Mouse (Mus musculus): ENCODE measurements around the gene Slc19a1. TPM values are rescaled to one million over a fixed set of nuclear protein-coding genes. Genes with fewer than 3 reads are reported as not detected.

The Slc19a1 gene
- polyA plus RNA-seq, 1 experiment from 2014 or later = 26.9 TPM

- H3K27ac ChIP-seq (ENCODE audit: low read depth, low read length) = no peak overlapping the region
- H3K9ac ChIP-seq (ENCODE audit: low read length) = no peak overlapping the region
- no peaks in the 10 kb centered on the region for H3K27me3 ChIP-seq (ENCODE audit: control insufficient read depth, insufficient read depth, low read length)
- no peaks in the 10 kb centered on the region for H3K36me3 ChIP-seq (ENCODE audit: control insufficient read depth, insufficient read depth, low read length)
- 97% methylated on average over 4 of the region's 4 CpGs for WGBS
- H3K4me2 ChIP-seq (ENCODE audit: low read depth) = no peak overlapping the region
- no peak overlapping the region for H3K4me3 ChIP-seq (ENCODE audit: low read depth, low read length)
- no peaks in the 10 kb centered on the region for H3K9me3 ChIP-seq (ENCODE audit: control insufficient read depth, low read length)
- no peaks in the 10 kb centered on the region for H3K4me1 ChIP-seq (ENCODE audit: control insufficient read depth, insufficient read depth, low read length)
- DNase-seq (ENCODE audit: low spot score) (no peak), ATAC-seq (ENCODE audit: insufficient read depth, low FRiP score, low TSS enrichment) (no peak)
These were observed 46.4 kb downstream of the Slc19a1 start for GRCm38 (mm10) chr10:77078456-77078855.

DNA sequence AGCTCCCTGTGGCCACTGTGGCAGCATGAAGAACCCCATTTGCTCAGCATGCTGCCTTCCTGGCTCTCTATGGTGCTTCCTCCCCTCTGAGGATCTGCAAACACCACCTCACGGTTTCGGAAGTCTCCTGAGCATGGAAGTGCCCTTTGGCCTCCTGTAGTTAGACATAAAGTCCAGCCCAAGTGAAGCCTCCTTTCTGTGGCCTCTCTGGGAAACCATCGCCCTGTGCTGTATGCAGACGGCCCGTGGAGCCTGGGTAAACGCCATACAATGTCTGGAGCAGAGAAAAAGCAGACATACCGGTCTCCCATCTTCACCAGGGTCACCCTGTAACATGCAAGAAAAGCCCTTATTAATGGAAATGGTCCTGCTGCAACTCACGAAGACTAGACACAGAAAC is 46.9 kb downstream of the Slc19a1 start:
- no peak overlapping the region for H3K4me3 ChIP-seq (ENCODE audit: low read depth, low read length)
- no peaks in the 10 kb centered on the region for H3K27me3 ChIP-seq (ENCODE audit: control insufficient read depth, insufficient read depth, low read length)
- WGBS = 93% methylated on average over 8 of the region's 8 CpGs
- no peaks in the 10 kb centered on the region for H3K4me1 ChIP-seq (ENCODE audit: control insufficient read depth, insufficient read depth, low read length)
- ATAC-seq (ENCODE audit: insufficient read depth, low FRiP score, low TSS enrichment) = no peak
- no peaks in the 10 kb centered on the region for H3K36me3 ChIP-seq (ENCODE audit: control insufficient read depth, insufficient read depth, low read length)
- no peaks in the 10 kb centered on the region for H3K9me3 ChIP-seq (ENCODE audit: control insufficient read depth, low read length)
- no peak overlapping the region for H3K9ac ChIP-seq (ENCODE audit: low read length)
- no peak overlapping the region for H3K4me2 ChIP-seq (ENCODE audit: low read depth)
- H3K27ac ChIP-seq (ENCODE audit: low read depth, low read length) = no peak overlapping the region
- no peak for DNase-seq (ENCODE audit: low spot score)

DNA sequence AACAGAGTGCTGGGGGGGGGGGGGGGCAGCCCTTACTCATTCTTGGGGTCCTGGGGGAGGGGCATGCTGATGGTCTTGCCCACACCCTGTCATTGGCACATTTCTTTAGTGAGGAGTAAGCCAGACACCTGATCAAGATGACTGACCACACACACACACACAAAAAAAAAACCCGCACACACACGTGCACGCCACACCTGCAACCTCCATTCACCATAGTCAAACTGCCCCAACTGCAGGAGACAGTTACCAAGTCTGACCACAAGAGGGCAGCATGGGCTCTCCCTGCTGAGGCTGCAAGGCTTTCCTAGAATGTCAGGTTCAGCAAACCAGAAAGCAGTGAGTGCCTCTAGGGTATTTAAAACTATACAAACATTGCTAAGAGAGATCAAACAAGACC is 50.4 kb downstream of the Slc19a1 start:
- WGBS = 26% methylated on average over 3 of the region's 3 CpGs
- Histone ChIP-seq H3K27me3 (ENCODE audit: control insufficient read depth, insufficient read depth, low read length) (no peaks in the 10 kb centered on the region), H3K4me2 (ENCODE audit: low read depth) (no peak overlapping the region), H3K27ac (ENCODE audit: low read depth, low read length) (no peak overlapping the region), H3K4me3 (ENCODE audit: low read depth, low read length) (no peak overlapping the region), H3K36me3 (ENCODE audit: control insufficient read depth, insufficient read depth, low read length) (peaks cover 1% of the 10 kb centered on the region), H3K9me3 (ENCODE audit: control insufficient read depth, low read length) (no peaks in the 10 kb centered on the region), H3K4me1 (ENCODE audit: control insufficient read depth, insufficient read depth, low read length) (no peaks in the 10 kb centered on the region), H3K9ac (ENCODE audit: low read length) (no peak overlapping the region)
- DNase-seq (ENCODE audit: low spot score) = peak; percentile 75
- ATAC-seq (ENCODE audit: insufficient read depth, low FRiP score, low TSS enrichment) = no peak

DNA sequence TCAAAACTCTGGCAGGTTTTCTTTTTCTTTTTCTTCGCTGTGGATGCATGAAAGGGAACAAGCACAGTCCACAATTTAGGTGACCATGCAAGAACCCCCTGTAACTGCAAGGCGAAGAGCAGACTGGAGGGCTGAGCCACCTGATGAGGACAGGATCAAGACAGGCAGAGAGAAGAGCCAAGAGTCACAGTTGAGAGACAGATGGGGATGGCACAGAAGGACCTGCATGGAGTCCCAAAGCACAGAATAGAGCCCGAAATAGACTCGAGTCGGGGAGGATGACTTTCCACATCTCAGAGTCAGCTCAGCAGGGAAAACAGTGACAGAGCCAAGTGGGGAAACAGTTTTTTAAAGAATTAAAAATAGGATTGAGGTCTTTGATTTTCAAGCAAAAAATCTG is 50.9 kb downstream of the Slc19a1 start:
- H3K4me1 ChIP-seq (ENCODE audit: control insufficient read depth, insufficient read depth, low read length) = no peaks in the 10 kb centered on the region
- DNase-seq (ENCODE audit: low spot score) (no peak), ATAC-seq (ENCODE audit: insufficient read depth, low FRiP score, low TSS enrichment) (no peak)
- no peak overlapping the region for H3K27ac ChIP-seq (ENCODE audit: low read depth, low read length)
- H3K27me3 ChIP-seq (ENCODE audit: control insufficient read depth, insufficient read depth, low read length) = no peaks in the 10 kb centered on the region
- H3K36me3 ChIP-seq (ENCODE audit: control insufficient read depth, insufficient read depth, low read length) = peaks cover 2% of the 10 kb centered on the region
- 77% methylated on average over 5 of the region's 5 CpGs for WGBS
- H3K9ac ChIP-seq (ENCODE audit: low read length) = no peak overlapping the region
- no peak overlapping the region for H3K4me2 ChIP-seq (ENCODE audit: low read depth)
- H3K4me3 ChIP-seq (ENCODE audit: low read depth, low read length) = no peak overlapping the region
- H3K9me3 ChIP-seq (ENCODE audit: control insufficient read depth, low read length) = no peaks in the 10 kb centered on the region

- ATAC-seq (ENCODE audit: insufficient read depth, low FRiP score, low TSS enrichment) = no peak
- Histone ChIP-seq H3K9me3 (ENCODE audit: control insufficient read depth, low read length) (no peaks in the 10 kb centered on the region), H3K4me2 (ENCODE audit: low read depth) (no peak overlapping the region), H3K9ac (ENCODE audit: low read length) (no peak overlapping the region), H3K27ac (ENCODE audit: low read depth, low read length) (no peak overlapping the region), H3K36me3 (ENCODE audit: control insufficient read depth, insufficient read depth, low read length) (peaks cover 2% of the 10 kb centered on the region), H3K4me3 (ENCODE audit: low read depth, low read length) (no peak overlapping the region), H3K27me3 (ENCODE audit: control insufficient read depth, insufficient read depth, low read length) (no peaks in the 10 kb centered on the region), H3K4me1 (ENCODE audit: control insufficient read depth, insufficient read depth, low read length) (no peaks in the 10 kb centered on the region)
- WGBS = 88% methylated on average over 1 of the region's 1 CpGs
- no peak for DNase-seq (ENCODE audit: low spot score)
These were observed 52.5 kb downstream of the Slc19a1 start for GRCm38 (mm10) chr10:77084568-77084967.

- Histone ChIP-seq H3K36me3 (ENCODE audit: control insufficient read depth, insufficient read depth, low read length) (peaks cover 2% of the 10 kb centered on the region), H3K4me3 (ENCODE audit: low read depth, low read length) (no peak overlapping the region), H3K4me2 (ENCODE audit: low read depth) (no peak overlapping the region), H3K9me3 (ENCODE audit: control insufficient read depth, low read length) (no peaks in the 10 kb centered on the region), H3K27ac (ENCODE audit: low read depth, low read length) (no peak overlapping the region), H3K9ac (ENCODE audit: low read length) (no peak overlapping the region), H3K4me1 (ENCODE audit: control insufficient read depth, insufficient read depth, low read length) (no peaks in the 10 kb centered on the region), H3K27me3 (ENCODE audit: control insufficient read depth, insufficient read depth, low read length) (no peaks in the 10 kb centered on the region)
- ATAC-seq (ENCODE audit: insufficient read depth, low FRiP score, low TSS enrichment) = no peak
- WGBS = 63% methylated on average over 8 of the region's 8 CpGs
- DNase-seq (ENCODE audit: low spot score) = no peak
These were observed 57.3 kb downstream of the Slc19a1 start for GRCm38 (mm10) chr10:77089336-77089735.

DNA sequence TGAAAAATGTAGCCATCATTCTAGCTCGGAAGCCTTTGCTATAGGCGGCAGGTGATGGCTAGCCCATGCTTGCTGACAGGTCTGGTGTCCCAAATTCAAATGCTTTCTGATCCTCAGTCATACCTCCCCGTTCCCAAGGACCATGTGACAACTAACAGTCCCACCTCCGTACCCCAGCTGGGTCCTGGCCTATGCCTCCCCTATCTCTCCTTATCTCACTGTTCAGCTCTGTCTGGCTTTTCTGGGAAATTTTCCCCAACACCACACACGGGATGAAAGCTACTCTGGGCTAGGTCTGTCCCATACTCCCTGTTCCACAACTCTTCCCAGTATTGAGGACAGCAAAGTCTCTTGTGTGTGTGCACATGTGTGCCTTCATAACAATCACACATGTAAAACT is 58.0 kb downstream of the Slc19a1 start:
- H3K4me2 ChIP-seq (ENCODE audit: low read depth) = no peak overlapping the region
- H3K4me3 ChIP-seq (ENCODE audit: low read depth, low read length) = no peak overlapping the region
- peaks cover 2% of the 10 kb centered on the region for H3K36me3 ChIP-seq (ENCODE audit: control insufficient read depth, insufficient read depth, low read length)
- WGBS = 87% methylated on average over 5 of the region's 5 CpGs
- H3K9ac ChIP-seq (ENCODE audit: low read length) = no peak overlapping the region
- H3K9me3 ChIP-seq (ENCODE audit: control insufficient read depth, low read length) = no peaks in the 10 kb centered on the region
- ATAC-seq (ENCODE audit: insufficient read depth, low FRiP score, low TSS enrichment) (no peak), DNase-seq (ENCODE audit: low spot score) (no peak)
- H3K4me1 ChIP-seq (ENCODE audit: control insufficient read depth, insufficient read depth, low read length) = no peaks in the 10 kb centered on the region
- H3K27ac ChIP-seq (ENCODE audit: low read depth, low read length) = no peak overlapping the region
- no peaks in the 10 kb centered on the region for H3K27me3 ChIP-seq (ENCODE audit: control insufficient read depth, insufficient read depth, low read length)

DNA sequence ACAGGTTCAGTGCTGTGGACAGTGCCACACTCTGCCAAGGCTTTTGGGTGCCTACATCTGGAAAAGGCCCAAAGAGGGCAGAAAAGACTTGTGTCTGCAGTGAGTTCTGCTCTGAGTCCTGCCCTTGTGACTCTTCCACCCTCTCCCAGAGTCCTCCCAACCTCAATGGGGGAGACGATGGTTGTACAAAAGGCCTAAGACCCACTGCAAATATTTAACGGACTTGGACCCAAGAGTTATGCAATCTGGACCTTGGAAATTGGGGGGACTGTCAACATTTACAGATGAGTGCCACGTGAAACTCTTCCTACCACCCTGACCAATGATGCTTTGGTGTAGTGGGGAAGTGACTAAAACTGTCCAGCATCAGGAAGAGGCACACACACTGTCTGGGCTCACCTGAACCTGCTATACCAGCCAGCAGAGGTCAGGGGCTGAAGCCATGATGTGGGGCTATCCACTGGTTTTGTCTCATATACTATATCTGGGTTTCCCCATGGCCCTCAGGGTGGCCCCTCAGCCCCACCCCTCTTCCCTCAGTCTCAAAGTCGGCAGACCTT is 59.6 kb downstream of the Slc19a1 start:
- WGBS = 87% methylated on average over 4 of the region's 4 CpGs
- Histone ChIP-seq H3K27ac (ENCODE audit: low read depth, low read length) (no peak overlapping the region), H3K36me3 (ENCODE audit: control insufficient read depth, insufficient read depth, low read length) (peaks cover 2% of the 10 kb centered on the region), H3K9me3 (ENCODE audit: control insufficient read depth, low read length) (no peaks in the 10 kb centered on the region), H3K4me1 (ENCODE audit: control insufficient read depth, insufficient read depth, low read length) (no peaks in the 10 kb centered on the region), H3K4me3 (ENCODE audit: low read depth, low read length) (no peak overlapping the region), H3K27me3 (ENCODE audit: control insufficient read depth, insufficient read depth, low read length) (no peaks in the 10 kb centered on the region), H3K9ac (ENCODE audit: low read length) (no peak overlapping the region), H3K4me2 (ENCODE audit: low read depth) (no peak overlapping the region)
- DNase-seq (ENCODE audit: low spot score) = no peak
- no peak for ATAC-seq (ENCODE audit: insufficient read depth, low FRiP score, low TSS enrichment)

- Histone ChIP-seq H3K9me3 (ENCODE audit: control insufficient read depth, low read length) (no peaks in the 10 kb centered on the region), H3K36me3 (ENCODE audit: control insufficient read depth, insufficient read depth, low read length) (no peaks in the 10 kb centered on the region), H3K4me1 (ENCODE audit: control insufficient read depth, insufficient read depth, low read length) (no peaks in the 10 kb centered on the region), H3K27ac (ENCODE audit: low read depth, low read length) (no peak overlapping the region), H3K9ac (ENCODE audit: low read length) (no peak overlapping the region), H3K4me2 (ENCODE audit: low read depth) (no peak overlapping the region), H3K27me3 (ENCODE audit: control insufficient read depth, insufficient read depth, low read length) (no peaks in the 10 kb centered on the region), H3K4me3 (ENCODE audit: low read depth, low read length) (no peak overlapping the region)
- no peak for DNase-seq (ENCODE audit: low spot score)
- ATAC-seq (ENCODE audit: insufficient read depth, low FRiP score, low TSS enrichment) = no peak
These were observed 61.8 kb downstream of the Slc19a1 start for GRCm38 (mm10) chr10:77093817-77094216.
